Mouse (Mus musculus) ES-Bruce4 (cell line): Measurements from ENCODE around the gene Zfp712. TPM values are rescaled to one million over a fixed set of nuclear protein-coding genes. Genes with fewer than 3 reads are reported as not detected.

Experiments
- H3K27ac ChIP-seq: 2 replicates; pipeline ENCODE4 v1.5.1; 2012; ENCODE audit warnings: low read length, inconsistent platforms; ENCODE audit not compliant: insufficient read depth
- H3K27me3 ChIP-seq: 2 replicates; pipeline ENCODE4 v1.6.1; 2012; ENCODE audit warnings: mild to moderate bottlenecking, low read length, inconsistent platforms; ENCODE audit not compliant: control insufficient read depth, poor library complexity, insufficient read depth, severe bottlenecking
- H3K36me3 ChIP-seq: 2 replicates; pipeline ENCODE4 v1.6.1; 2012; ENCODE audit warnings: inconsistent platforms, mild to moderate bottlenecking, low read length, moderate library complexity; ENCODE audit not compliant: control insufficient read depth, poor library complexity, insufficient read depth, severe bottlenecking
- H3K4me1 ChIP-seq: one replicate; pipeline ENCODE4 v1.8.1; 2011; ENCODE audit warnings: low read length; ENCODE audit not compliant: control insufficient read depth, insufficient read depth
- H3K4me3 ChIP-seq: 2 replicates; pipeline ENCODE4 v1.5.1; 2011; ENCODE audit warnings: low read depth, mild to moderate bottlenecking, low read length
- H3K9ac ChIP-seq: 2 replicates; pipeline ENCODE4 v1.6.1; 2012; ENCODE audit warnings: low read depth, mild to moderate bottlenecking, inconsistent platforms; ENCODE audit not compliant: poor library complexity, severe bottlenecking
- H3K9me3 ChIP-seq: replicated peaks from 2 replicates; pipeline ENCODE4 v1.6.1; 2012; ENCODE audit warnings: mild to moderate bottlenecking, low read length, inconsistent platforms; ENCODE audit not compliant: control insufficient read depth, poor library complexity, insufficient read depth, severe bottlenecking
- CTCF ChIP-seq: IDR thresholded peaks from one replicate; pipeline ENCODE4 v1.8.1; 2011; ENCODE audit warnings: low read depth, low read length
- EP300 ChIP-seq: IDR thresholded peaks from 2 replicates; pipeline ENCODE4 v1.6.1; 2011; ENCODE audit warnings: low read depth, low read length; ENCODE audit not compliant: insufficient read depth
- POLR2A ChIP-seq: IDR thresholded peaks from one replicate; pipeline ENCODE4 v1.8.1; 2011; ENCODE audit warnings: low read length; ENCODE audit not compliant: insufficient read depth
- polyA plus RNA-seq: library from polyadenylated mRNA; stranded (reverse); fragments of >200 nt; gene quantifications from 2 replicates; pipeline ENCODE4 v1.2.4, GENCODE M21; 2011; ENCODE audit warnings: low read depth; ENCODE audit not compliant: missing spikeins, insufficient read depth, insufficient read length

Gene Zfp712
- polyA plus RNA-seq, result 3.9 and 4.9 TPM in 2 replicates

DNA sequence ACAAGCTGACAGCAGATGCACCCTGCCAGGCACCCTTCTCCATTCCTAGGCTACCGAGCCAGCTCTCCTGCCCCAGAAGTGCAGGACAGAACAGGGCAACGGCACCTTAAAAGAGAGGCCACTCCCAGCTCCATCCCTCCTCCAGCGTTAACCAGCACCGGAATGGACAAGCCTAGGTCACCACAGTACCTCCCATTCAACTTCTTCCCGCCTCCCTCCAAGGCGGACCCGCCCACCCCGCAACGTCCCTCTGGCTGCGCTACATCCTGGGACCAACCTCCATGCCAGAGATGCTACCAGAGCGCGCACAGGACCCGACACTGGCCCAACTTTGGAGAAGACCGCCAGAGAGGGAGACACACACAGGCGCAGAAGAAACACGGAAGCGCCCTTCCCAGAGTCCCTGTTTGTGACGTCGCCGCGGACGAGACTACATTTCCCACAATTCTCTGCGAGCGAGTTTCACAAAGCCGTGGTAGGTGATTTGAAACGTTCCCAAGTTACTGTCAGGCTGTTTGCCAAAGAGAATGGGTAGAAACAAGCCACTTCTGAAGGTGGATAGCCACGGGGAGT lies at the start of gene Zfp712:
Gene Zfp712, minus strand, starts transcription at position 385 of the 573 bp plus-strand sequence.
- H3K4me3 ChIP-seq, result peak within 1 kb of the TSS; percentile 83
- TF ChIP-seq EP300, result 0 out of 2 replicates have a peak, but pooled peaks have one; percentile 36
- no peak for TF ChIP-seq POLR2A
- TF ChIP-seq CTCF, result no peak
- no peaks in the 10 kb centered on the region for H3K36me3 ChIP-seq
- H3K27me3 ChIP-seq, result no peaks in the 10 kb centered on the region
- H3K4me1 ChIP-seq, result no peaks in the 10 kb centered on the region
- H3K27ac ChIP-seq, result peak within 1 kb of the TSS; percentile 62
- peak within 1 kb of the TSS; percentile 3 for H3K9ac ChIP-seq
- no peaks in the 10 kb centered on the region for H3K9me3 ChIP-seq

DNA sequence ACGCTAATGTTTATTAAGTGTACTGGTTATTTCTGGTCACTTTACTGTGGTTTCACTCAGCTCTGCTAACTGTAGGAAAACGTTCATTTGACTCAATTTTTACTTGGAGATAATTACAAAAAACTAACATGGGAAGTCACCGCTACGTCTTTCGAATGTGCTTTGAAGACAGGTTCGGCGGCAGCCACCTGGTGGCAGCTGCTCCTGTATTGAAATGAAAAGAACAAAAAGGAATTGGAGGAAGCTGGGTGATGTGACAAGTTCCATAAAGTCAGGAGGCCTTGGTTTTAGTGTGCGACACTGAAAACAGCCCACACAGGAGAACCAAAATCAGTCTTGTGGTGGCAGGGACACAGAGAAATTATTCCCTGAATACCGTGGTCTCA lies 47.8 kb upstream of the Zfp712 start:
- Histone ChIP-seq H3K27me3 (no peaks in the 10 kb centered on the region), H3K9me3 (no peaks in the 10 kb centered on the region), H3K4me3 (no peak overlapping the region), H3K9ac (no peak overlapping the region), H3K27ac (no peak overlapping the region), H3K4me1 (no peaks in the 10 kb centered on the region), H3K36me3 (no peaks in the 10 kb centered on the region)
- TF ChIP-seq EP300 (no peak), POLR2A (no peak), CTCF (peak; percentile 35)

DNA sequence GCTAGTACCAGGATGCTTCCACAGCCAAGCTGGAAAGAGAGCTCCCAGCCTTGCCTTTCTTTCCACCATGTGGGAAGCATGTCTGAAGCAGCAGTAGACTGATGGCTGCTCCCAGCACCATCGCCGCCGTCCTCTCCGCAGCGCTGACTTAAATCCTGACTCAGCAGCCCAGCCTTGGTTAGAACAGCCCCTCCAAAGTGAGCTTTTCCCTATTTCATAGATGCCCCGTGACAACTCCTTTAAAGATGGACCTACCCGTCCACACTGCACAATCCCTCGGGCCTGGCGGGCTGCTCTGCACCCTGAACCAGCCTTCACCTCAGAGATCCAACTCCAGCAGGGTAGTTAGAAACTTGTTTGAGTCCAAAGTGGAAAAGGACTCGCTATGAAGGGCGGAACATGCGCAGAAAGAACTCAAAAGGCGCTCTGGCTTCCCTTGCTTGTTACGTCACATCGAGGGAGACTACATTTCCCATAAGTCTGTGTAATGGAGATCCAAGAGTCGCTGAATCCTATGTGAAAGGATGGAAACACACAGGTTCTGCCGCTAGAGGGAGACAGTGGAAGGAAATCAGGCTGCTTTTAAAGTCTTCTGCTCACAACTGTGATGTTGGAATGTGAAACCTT lies 47.3 kb upstream of the Zfp712 start, which contains the start of gene Gm28557:
Gene Gm28557, minus strand, starts transcription at position 411 of the 627 bp plus-strand sequence.
- peak within 1 kb of the TSS; percentile 74 for H3K9ac ChIP-seq
- H3K27me3 ChIP-seq, result no peaks in the 10 kb centered on the region
- no peaks in the 10 kb centered on the region for H3K36me3 ChIP-seq
- H3K27ac ChIP-seq, result peak within 1 kb of the TSS; percentile 68
- H3K4me3 ChIP-seq, result peak within 1 kb of the TSS; percentile 98
- TF ChIP-seq CTCF (no peak), POLR2A (peak; percentile 65), EP300 (no peak)
- H3K9me3 ChIP-seq, result no peaks in the 10 kb centered on the region
- no peaks in the 10 kb centered on the region for H3K4me1 ChIP-seq

DNA sequence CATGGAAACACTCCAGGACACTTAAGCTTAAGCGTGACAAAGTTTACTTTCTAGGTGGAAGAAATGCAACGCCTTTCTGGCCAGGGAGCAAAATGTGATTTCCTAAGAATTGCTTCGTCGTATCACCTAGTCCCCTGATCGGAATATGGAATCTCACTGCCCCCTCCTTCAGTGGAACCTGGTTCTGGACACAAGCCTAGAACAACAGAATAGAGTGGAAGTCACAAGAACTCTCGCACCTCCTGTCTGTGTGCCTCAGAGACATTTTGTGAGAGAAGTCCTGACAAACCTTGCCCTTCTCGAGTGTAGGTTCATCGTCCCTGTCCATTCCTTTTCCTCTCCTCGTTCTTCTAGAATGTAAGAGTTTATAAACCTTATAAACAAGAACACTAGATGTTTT lies 46.7 kb upstream of the Zfp712 start:
- Histone ChIP-seq H3K36me3 (no peaks in the 10 kb centered on the region), H3K4me3 (peak overlapping the region; percentile 98), H3K9me3 (no peaks in the 10 kb centered on the region), H3K27me3 (no peaks in the 10 kb centered on the region), H3K27ac (no peak overlapping the region), H3K9ac (peak overlapping the region; percentile 74), H3K4me1 (no peaks in the 10 kb centered on the region)
- TF ChIP-seq POLR2A (no peak), CTCF (no peak), EP300 (no peak)

DNA sequence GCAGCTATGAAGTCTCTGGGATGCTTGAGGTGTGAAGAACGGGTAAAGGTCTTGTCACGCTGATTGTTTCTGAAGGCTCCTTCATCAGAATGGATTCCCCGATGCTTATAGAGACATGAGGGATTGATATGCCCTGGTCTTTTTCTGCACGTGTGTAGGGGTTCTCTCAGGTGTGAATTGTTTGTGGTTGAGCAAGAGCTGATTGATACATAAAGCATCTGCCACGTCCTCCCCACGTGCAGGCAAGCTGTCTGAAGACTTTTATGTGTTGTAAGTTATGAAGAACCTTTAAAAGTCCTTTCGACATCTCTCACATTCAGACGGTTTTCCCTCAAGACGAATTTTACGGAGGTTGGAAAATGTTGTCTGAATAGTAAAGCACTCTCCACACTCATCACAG lies 36.9 kb upstream of the Zfp712 start, which contains the start of gene Zfp708:
Gene Zfp708, minus strand, starts transcription at position 101 of the 400 bp plus-strand sequence.
- Histone ChIP-seq H3K4me1 (no peaks in the 10 kb centered on the region), H3K9me3 (no peaks in the 10 kb centered on the region), H3K4me3 (no peak within 1 kb of the TSS), H3K36me3 (peaks cover 15% of the 10 kb centered on the region), H3K9ac (no peak within 1 kb of the TSS), H3K27ac (no peak within 1 kb of the TSS), H3K27me3 (no peaks in the 10 kb centered on the region)
- no peak for TF ChIP-seq CTCF
- TF ChIP-seq POLR2A, result no peak
- no peak for TF ChIP-seq EP300

DNA sequence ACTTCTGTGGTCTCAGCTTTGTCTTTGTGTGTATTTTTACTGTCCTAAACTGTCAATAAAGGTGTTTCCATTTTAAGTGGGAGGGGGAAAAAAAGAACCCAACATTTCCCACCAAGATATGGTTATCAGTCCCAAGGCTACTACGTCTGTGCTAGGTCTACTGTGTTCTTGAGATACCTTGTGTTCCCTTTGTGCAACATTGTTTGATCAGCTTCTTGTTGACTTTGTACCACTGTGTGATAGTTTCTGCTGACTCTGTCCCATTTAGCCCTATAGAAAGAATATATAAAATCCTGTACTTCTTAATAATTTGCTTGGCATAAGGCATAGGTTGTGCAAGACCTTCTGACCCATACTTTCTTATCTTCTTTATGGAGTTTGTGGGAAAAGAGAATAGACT lies 29.2 kb upstream of the Zfp712 start:
- no peak overlapping the region for H3K27ac ChIP-seq
- H3K9ac ChIP-seq, result no peak overlapping the region
- H3K9me3 ChIP-seq, result no peaks in the 10 kb centered on the region
- TF ChIP-seq CTCF (no peak), EP300 (no peak), POLR2A (no peak)
- H3K27me3 ChIP-seq, result no peaks in the 10 kb centered on the region
- H3K4me1 ChIP-seq, result no peaks in the 10 kb centered on the region
- H3K36me3 ChIP-seq, result no peaks in the 10 kb centered on the region; the same call in 1 of the 2 replicates
- no peak overlapping the region for H3K4me3 ChIP-seq
